Mouse (Mus musculus) Patski (cell line): ENCODE data around the gene Nup107. TPM values are rescaled to one million over a fixed set of nuclear protein-coding genes. Genes with fewer than 3 reads are reported as not detected.
"Not testable (repeated sequence)": the region's sequence is repeated elsewhere in the genome, so short reads cannot be mapped to it uniquely, and the experiment has no call there.

Experiments used
- ATAC-seq: fragments of 100-300 bp; one replicate; pipeline ENCODE4 v1.8.0; 2021
- CTCF ChIA-PET: fragments of 350-600 bp; sonication (Branson Sonifier 250); formaldehyde crosslinking; loops from one replicate; lab custom pipeline; 2022; ENCODE audit warnings: inconsistent platforms; lab: Charles Lee
- POLR2A ChIA-PET: fragments of 350-600 bp; sonication (Branson Sonifier 250); formaldehyde crosslinking; loops from one replicate; lab custom pipeline; 2022; ENCODE audit warnings: antibody characterized with exemption, inconsistent platforms; lab: Charles Lee
- DNase-seq: peaks from one replicate; pipeline ENCODE4 v3.0.0-alpha.2; 2011; ENCODE audit warnings: low read depth, low spot score
- H3K27me3 ChIP-seq: fragments of 371-371 bp; one replicate; pipeline ENCODE4 v1.5.1; 2021
- CTCF ChIP-seq: fragments of 100-300 bp; IDR thresholded peaks from one replicate; pipeline ENCODE4 v1.5.1; 2021
- in situ Hi-C: fragments of 300-500 bp; cut with MboI; formaldehyde crosslinking; loops from 3 replicates; pipeline ENCODE4 v1.11.1; 2018; ENCODE audit warnings: low pct_unique_long_range_greater_than_20kb, mixed read lengths
- polyA plus RNA-seq: library from polyadenylated mRNA; unstranded; gene quantifications from one replicate; pipeline ENCODE4 v1.2.3, GENCODE M21; 2021

Nup107 gene
- polyA plus RNA-seq, 1 experiment from 2014 or later: 22.6 TPM

DNA sequence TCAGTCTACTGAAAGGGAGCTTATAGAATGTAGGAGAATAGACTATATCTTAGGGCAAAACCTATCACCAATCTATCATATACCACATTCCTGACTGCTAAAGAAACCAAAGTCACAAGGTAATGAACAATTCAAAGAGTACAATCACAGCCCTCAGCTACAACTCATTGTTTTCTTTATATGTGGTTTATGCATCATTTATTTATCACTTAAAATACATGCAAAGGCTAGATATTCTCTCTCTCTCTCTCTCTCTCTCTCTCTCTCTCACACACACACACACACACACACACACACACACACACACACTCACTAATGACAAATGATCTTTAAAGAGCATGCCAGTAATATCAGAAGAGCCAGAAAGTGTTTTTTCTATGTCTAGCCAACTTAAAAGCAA, 86.7 kb downstream of the Nup107 start:
- no peaks in the 10 kb centered on the region for H3K27me3 ChIP-seq
- POLR2A ChIA-PET: interaction anchor here (0.6 kb wide), 1 partner anchor 1267 kb away, joined by 3 read pairs; no protein-coding TSS in a partner anchor
- no peak for DNase-seq
- no peak for TF ChIP-seq CTCF
- no peak for ATAC-seq
- CTCF ChIA-PET: interaction anchor here (1.4 kb wide), 2 partner anchors 11 to 15 kb away, joined by 3 to 6 read pairs; no protein-coding TSS in a partner anchor
- in situ Hi-C loops: no loop called here

DNA sequence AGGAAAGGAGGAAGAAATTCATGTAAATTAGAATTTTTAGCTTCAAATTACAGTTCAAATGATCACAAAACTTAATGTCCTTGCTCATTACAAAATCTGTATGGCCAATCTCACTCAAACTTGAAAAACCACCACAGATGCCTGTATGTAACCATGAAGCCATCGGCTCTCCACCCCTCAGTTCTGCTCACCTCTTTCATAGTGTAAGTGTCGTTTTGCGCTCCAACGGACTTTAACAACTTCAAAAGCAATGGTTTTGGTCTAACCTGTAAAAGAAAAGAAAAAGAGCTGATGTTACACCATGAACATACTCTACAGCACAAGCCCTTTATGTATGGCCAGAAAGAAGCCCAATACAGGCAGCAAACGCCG, 87.6 kb downstream of the Nup107 start:
- H3K27me3 ChIP-seq: no peaks in the 10 kb centered on the region
- in situ Hi-C loops: no loop called here
- TF ChIP-seq CTCF: no peak
- ATAC-seq (no peak), DNase-seq (no peak)
- ChIA-PET POLR2A (no interaction called here), CTCF (interaction anchor here (1.4 kb wide), 2 partner anchors 10 to 14 kb away, joined by 3 to 6 read pairs; no protein-coding TSS in a partner anchor)

DNA sequence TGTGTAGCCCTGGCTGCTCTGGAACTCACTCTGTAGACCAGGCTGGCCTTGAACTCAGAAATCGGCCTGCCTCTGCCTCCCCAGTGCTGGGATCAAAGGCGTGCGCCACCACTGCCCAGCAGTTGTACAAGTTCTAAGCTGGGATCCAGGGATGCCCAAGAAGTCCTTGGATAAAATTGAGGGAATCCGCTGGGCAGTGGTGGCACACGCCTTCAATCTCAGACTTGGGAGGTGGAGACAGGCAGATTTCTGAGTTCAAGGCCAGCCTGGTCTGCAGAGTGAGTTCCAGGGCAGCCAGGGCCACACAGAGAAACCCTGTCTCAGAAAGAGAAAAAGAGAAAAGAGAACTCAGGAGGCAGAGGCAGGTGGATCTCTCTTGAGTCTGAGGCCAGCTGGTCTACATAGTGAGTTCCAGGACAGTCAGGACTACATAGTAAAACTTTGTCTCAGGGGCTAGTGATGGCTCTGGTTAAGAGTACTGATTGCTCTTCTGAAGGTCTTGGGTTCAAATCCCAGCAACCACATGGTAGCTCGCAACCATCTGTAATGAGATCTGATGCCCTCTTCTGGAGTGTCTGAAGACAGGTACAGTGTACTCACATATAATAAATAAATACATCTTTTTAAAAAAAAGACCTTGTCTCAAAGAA, 88.1 kb downstream of the Nup107 start:
- DNase-seq, H3K27me3 ChIP-seq, ATAC-seq, in situ Hi-C loops, POLR2A ChIA-PET: not testable (repeated sequence)
- CTCF ChIA-PET: interaction anchor here (1.4 kb wide), 2 partner anchors 10 to 14 kb away, joined by 3 to 6 read pairs; no protein-coding TSS in a partner anchor

DNA sequence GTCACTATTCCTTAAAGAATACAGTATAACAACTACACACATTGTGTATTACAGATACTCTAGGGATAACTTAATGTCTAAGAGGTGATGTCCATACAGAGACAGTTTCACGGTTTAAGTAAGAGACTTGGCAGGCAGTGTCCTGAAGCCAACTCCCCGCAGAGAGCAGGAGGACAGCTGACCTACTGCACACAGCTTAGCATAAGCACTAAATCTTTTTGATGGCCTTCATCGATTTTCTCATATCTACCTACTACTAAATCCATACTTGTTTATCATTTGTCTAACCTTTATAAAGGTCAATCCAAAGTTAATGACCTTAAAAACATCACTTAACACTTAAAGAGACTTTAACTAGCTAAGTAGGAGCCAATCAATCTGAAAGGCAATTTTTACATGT, 89.0 kb downstream of the Nup107 start:
- no peak for DNase-seq
- no peaks in the 10 kb centered on the region for H3K27me3 ChIP-seq
- CTCF ChIA-PET: no interaction called here
- POLR2A ChIA-PET: no interaction called here
- no peak for TF ChIP-seq CTCF
- ATAC-seq: no peak
- in situ Hi-C loops: no loop called here

DNA sequence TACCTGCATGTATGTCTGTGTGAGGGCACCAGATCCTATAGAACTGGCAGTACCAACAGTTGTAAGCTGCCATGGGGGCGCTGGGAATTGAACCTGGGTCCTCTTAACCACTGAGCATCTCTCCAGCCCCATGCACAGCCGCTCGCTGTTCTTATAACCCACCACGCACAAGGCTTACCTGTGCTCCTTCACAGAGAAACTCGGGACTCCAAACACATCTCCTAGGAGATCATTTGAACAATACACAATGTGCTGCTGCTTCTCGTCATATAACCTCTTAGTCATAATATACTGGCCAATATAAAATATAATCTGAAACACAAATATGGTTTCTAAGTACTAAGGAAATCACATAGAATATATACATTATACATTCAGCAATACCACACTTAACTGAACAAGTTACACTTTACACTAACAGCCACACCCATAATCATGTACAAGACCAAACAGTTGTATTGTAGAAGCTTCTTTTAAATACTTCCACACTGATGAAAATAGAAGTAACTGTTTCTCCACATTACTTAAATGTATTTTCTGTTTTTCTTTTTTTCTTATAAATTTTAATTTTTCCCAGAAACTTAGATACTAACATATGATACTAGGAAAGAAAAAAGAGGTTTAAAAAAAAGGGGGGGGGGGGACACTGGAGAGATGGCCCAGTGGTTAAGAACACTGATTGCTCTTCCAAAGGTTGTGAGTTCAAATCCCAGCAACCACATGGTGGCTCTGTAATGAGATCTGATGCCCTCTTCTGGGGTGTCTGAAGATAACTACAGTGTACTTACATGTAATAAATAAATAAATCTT, 90.3 kb downstream of the Nup107 start:
- in situ Hi-C loops: no loop called here
- POLR2A ChIA-PET: interaction anchor here (0.6 to 2.6 kb wide), 4 partner anchors 8 to 758 kb away, joined by 3 to 8 read pairs (median 6); partner anchors contain the start of gene Mdm2
- H3K27me3 ChIP-seq: no peaks in the 10 kb centered on the region
- no peak for ATAC-seq
- no peak for TF ChIP-seq CTCF
- CTCF ChIA-PET: interaction anchor here (1.1 to 1.6 kb wide), 2 partner anchors 8 to 12 kb away, joined by 5 to 6 read pairs; no protein-coding TSS in a partner anchor
- DNase-seq: no peak

DNA sequence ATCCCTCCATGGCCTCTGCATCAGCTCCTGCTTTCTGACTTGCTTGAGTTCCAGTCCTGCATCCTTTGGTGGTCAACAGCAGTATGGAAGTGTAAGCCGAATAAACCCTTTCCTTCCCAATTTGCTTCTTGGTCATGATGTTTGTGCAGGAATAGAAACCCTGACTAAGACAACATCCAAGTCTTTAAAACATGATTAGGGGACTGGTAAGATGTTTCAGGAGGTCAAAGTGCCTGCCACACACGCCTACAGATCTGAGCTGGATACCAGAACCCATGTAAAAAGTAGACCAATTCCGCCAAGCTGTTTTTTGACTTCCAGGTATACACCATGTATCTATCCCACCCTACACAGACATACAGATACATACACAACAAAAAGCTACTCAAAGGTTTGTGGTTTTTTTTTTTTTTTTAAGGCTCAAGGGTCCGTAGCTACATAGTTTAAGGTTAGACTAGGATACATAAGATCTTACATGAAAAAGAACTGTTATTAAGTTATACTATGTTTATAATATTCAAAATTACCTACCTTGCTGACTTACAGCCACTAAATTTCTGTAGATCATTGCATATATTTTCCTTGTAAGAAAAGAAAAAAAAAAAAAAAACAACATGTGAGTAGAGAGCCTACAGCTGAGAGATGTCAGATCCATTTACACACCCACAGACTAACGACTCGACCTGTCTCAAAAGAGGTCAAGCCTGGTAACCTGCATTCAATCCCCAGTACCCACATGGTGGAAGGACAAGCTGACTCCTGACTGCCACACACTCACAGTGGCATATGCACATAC, 91.3 kb downstream of the Nup107 start:
- ATAC-seq (no peak), DNase-seq (no peak)
- no peak for TF ChIP-seq CTCF
- ChIA-PET POLR2A (interaction anchor here (0.8 to 2.6 kb wide), 2 partner anchors 9 to 335 kb away, joined by 5 to 8 read pairs; partner anchors contain the start of gene Mdm2), CTCF (interaction anchor here (0.8 to 1.6 kb wide), 3 partner anchors 9 to 11 kb away, joined by 3 to 6 read pairs (median 5); no protein-coding TSS in a partner anchor)
- in situ Hi-C loops: no loop called here
- H3K27me3 ChIP-seq: no peaks in the 10 kb centered on the region

Other genes with a start within 250 kb of the Nup107 start
- gene Cpm, start 163.2 kb downstream of the Nup107 start, polyA plus RNA-seq: 1.4 TPM
- gene Mdm2, start 81.9 kb downstream of the Nup107 start, polyA plus RNA-seq: 64.0 TPM
- gene Slc35e3, start 46.3 kb downstream of the Nup107 start, polyA plus RNA-seq: 19.4 TPM
- gene Rap1b, start 53.3 kb upstream of the Nup107 start, polyA plus RNA-seq: 95.5 TPM